Mouse (Mus musculus): ENCODE data around the gene Rbm4. TPM values are rescaled to one million over a fixed set of nuclear protein-coding genes. Genes with fewer than 3 reads are reported as not detected.

The Rbm4 gene
- polyA plus RNA-seq, 1 experiment from 2014 or later, result 12.7 TPM

DNA sequence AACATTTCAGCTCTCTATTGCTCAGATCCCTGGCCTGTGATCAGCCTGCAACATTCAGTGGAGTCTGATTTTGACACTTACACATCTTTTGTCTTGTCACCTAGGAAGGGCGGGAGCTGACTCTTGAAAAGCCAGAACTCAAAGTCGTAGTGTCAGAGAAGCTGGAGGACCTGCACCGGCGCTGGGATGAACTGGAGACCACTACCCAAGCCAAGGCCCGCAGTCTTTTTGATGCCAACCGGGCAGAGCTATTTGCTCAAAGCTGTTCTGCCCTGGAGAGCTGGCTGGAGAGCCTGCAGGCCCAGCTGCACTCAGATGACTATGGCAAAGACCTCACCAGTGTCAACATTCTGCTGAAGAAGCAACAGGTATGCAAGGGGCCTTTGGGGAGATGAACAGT, 51.5 kb downstream of the Rbm4 start:
- no peaks in the 10 kb centered on the region for H3K36me3 ChIP-seq (ENCODE audit: inconsistent target)
- H3K4me3 ChIP-seq (ENCODE audit: inconsistent target), result no peak overlapping the region
- H3K79me2 ChIP-seq (ENCODE audit: inconsistent target), result no peaks in the 10 kb centered on the region
- WGBS (ENCODE audit: missing documents), result 97% methylated on average over 6 of the region's 6 CpGs
- no peak overlapping the region for H3K27ac ChIP-seq

GRCm38 (mm10) chr19:4741482-4741881, 52.2 kb downstream of the Rbm4 start:
- 81% methylated on average over 10 of the region's 10 CpGs for WGBS (ENCODE audit: missing documents)
- no peaks in the 10 kb centered on the region for H3K36me3 ChIP-seq (ENCODE audit: inconsistent target)
- H3K4me3 ChIP-seq (ENCODE audit: inconsistent target), result no peak overlapping the region
- H3K27ac ChIP-seq, result no peak overlapping the region
- no peaks in the 10 kb centered on the region for H3K79me2 ChIP-seq (ENCODE audit: inconsistent target)

DNA sequence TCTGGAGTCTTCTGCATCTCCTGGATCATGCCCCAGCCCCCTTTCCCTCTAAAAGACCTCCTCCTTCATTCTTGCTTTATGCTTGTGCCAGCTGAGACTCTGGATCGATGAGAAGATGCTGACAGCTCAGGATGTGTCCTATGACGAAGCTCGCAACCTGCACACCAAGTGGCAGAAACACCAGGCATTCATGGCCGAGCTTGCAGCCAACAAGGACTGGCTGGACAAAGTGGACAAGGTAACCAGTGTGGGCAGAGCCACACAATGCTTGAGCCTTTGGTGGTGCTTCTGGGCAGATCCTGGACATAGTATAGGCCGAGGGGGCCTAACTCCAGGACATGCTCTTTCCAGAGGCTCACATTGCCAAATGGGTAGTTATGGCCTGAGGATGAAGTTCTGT, 53.9 kb downstream of the Rbm4 start:
- 92% methylated on average over 5 of the region's 5 CpGs for WGBS (ENCODE audit: missing documents)

GRCm38 (mm10) chr19:4739053-4739452, 54.6 kb downstream of the Rbm4 start:
- H3K4me3 ChIP-seq (ENCODE audit: inconsistent target), result no peak overlapping the region
- 91% methylated on average over 11 of the region's 11 CpGs for WGBS (ENCODE audit: missing documents)
- no peaks in the 10 kb centered on the region for H3K79me2 ChIP-seq (ENCODE audit: inconsistent target)
- H3K27ac ChIP-seq, result no peak overlapping the region
- H3K36me3 ChIP-seq (ENCODE audit: inconsistent target), result no peaks in the 10 kb centered on the region

More for the DNA sequence above, 53.9 kb downstream of the Rbm4 start:
- Histone ChIP-seq H3K27ac (no peak overlapping the region), H3K79me2 (ENCODE audit: inconsistent target) (no peaks in the 10 kb centered on the region), H3K4me3 (ENCODE audit: inconsistent target) (no peak overlapping the region), H3K36me3 (ENCODE audit: inconsistent target) (no peaks in the 10 kb centered on the region)

- 88% methylated on average over 10 of the region's 13 CpGs for WGBS (ENCODE audit: missing documents)
- Histone ChIP-seq H3K4me3 (ENCODE audit: inconsistent target) (no peak overlapping the region), H3K27ac (no peak overlapping the region), H3K79me2 (ENCODE audit: inconsistent target) (no peaks in the 10 kb centered on the region), H3K36me3 (ENCODE audit: inconsistent target) (no peaks in the 10 kb centered on the region)
Measured at GRCm38 (mm10) chr19:4737866-4738265, 55.8 kb downstream of the Rbm4 start.

Other genes with a start within 250 kb of the Rbm4 start
- gene Lrfn4, start 178.2 kb downstream of the Rbm4 start, polyA plus RNA-seq (2018), result 0.61 to 2.0 TPM (median 1.0 TPM) in 3 replicates
- 11.3 to 29.4 TPM (median 20.2 TPM) in 3 replicates for gene Rce1, start 168.3 kb downstream of the Rbm4 start, polyA plus RNA-seq (2018)
- gene Gm960, start 95.2 kb downstream of the Rbm4 start, polyA plus RNA-seq (2018), result not detected in 3 replicates
- gene Sptbn2, start 82.7 kb downstream of the Rbm4 start, polyA plus RNA-seq (2018), result 0.05 to 0.11 TPM (median 0.10 TPM) in 3 replicates
- gene Rbm4b, start 37.4 kb downstream of the Rbm4 start, polyA plus RNA-seq (2018), result 5.4 to 7.3 TPM (median 5.9 TPM) in 3 replicates
- 1.3 to 5.1 TPM (median 3.4 TPM) in 3 replicates for gene Gm21992, start 17.7 kb upstream of the Rbm4 start, polyA plus RNA-seq (2018)
- gene Rbm14, start 17.7 kb upstream of the Rbm4 start, polyA plus RNA-seq (2018), result 10.2 to 18.9 TPM (median 15.8 TPM) in 3 replicates
- gene Ccs, start 45.4 kb upstream of the Rbm4 start, polyA plus RNA-seq (2018), result 17.8 to 37.0 TPM (median 27.6 TPM) in 3 replicates
- 0.07 to 0.10 TPM in 2 of 3 replicates, not detected in the other for gene Ccdc87, start 45.5 kb upstream of the Rbm4 start, polyA plus RNA-seq (2018)
- 5.4 to 22.4 TPM (median 9.6 TPM) in 3 replicates for gene Ctsf, start 61.2 kb upstream of the Rbm4 start, polyA plus RNA-seq (2018)
- gene Actn3, start 84.0 kb upstream of the Rbm4 start, polyA plus RNA-seq (2018), result not detected in 3 replicates
- gene Zdhhc24, start 84.8 kb upstream of the Rbm4 start, polyA plus RNA-seq (2018), result 13.7 to 17.2 TPM (median 17.1 TPM) in 3 replicates
- gene Bbs1, start 112.7 kb upstream of the Rbm4 start, polyA plus RNA-seq (2018), result 0.58 to 1.1 TPM (median 1.0 TPM) in 3 replicates
- 28.6 to 57.3 TPM (median 47.9 TPM) in 3 replicates for gene Dpp3, start 134.4 kb upstream of the Rbm4 start, polyA plus RNA-seq (2018)
- gene Peli3, start 149.2 kb upstream of the Rbm4 start, polyA plus RNA-seq (2018), result 0.82 to 2.1 TPM (median 1.7 TPM) in 3 replicates
- 30.6 to 71.3 TPM (median 40.0 TPM) in 3 replicates for gene Mrpl11, start 168.2 kb upstream of the Rbm4 start, polyA plus RNA-seq (2018)
- gene Npas4, start 196.4 kb upstream of the Rbm4 start, polyA plus RNA-seq (2018), result 0.11 to 0.41 TPM (median 0.32 TPM) in 3 replicates
- gene Slc29a2, start 230.0 kb upstream of the Rbm4 start, polyA plus RNA-seq (2018), result 0.75 to 2.2 TPM (median 0.76 TPM) in 3 replicates
- 12.6 to 23.0 TPM (median 17.7 TPM) in 3 replicates for gene B4gat1, start 244.9 kb upstream of the Rbm4 start, polyA plus RNA-seq (2018)
- 0.76 to 2.0 TPM (median 0.80 TPM) in 3 replicates for gene AC124502.3, start 245.0 kb upstream of the Rbm4 start, polyA plus RNA-seq (2018)
- gene Brms1, start 247.5 kb upstream of the Rbm4 start, polyA plus RNA-seq (2018), result 61.2 to 78.9 TPM (median 63.9 TPM) in 3 replicates